Mouse (Mus musculus) testis, adult 2 months (tissue): ENCODE measurements at regions not wholly inside any gene's neighbourhood (a gene's known extent, or its start where the extent isn't known, plus 50 kb on each side); places are given as distances from the start of the nearest gene placed in this dataset.

Source experiments
- H3K27ac ChIP-seq: fragments of 200-500 bp; 2 replicates; pipeline ENCODE4 v1.5.1; 2012; ENCODE audit warnings: low read depth, low read length; ENCODE audit not compliant: control insufficient read depth, insufficient read depth
- H3K27me3 ChIP-seq: fragments of 200-500 bp; 2 replicates; pipeline ENCODE4 v1.6.1; 2012; ENCODE audit warnings: mild to moderate bottlenecking, low read length, moderate library complexity; ENCODE audit not compliant: control insufficient read depth, insufficient read depth
- H3K36me3 ChIP-seq: fragments of 200-500 bp; 2 replicates; pipeline ENCODE4 v1.6.1; 2012; ENCODE audit warnings: mild to moderate bottlenecking, low read length; ENCODE audit not compliant: control insufficient read depth, insufficient read depth
- H3K4me1 ChIP-seq: fragments of 200-500 bp; 2 replicates; pipeline ENCODE4 v1.6.1; 2012; ENCODE audit warnings: low read length; ENCODE audit not compliant: control insufficient read depth, insufficient read depth
- H3K4me3 ChIP-seq: fragments of 200-500 bp; 2 replicates; pipeline ENCODE4 v1.5.1; 2012; ENCODE audit warnings: low read depth, mild to moderate bottlenecking, low read length, moderate library complexity, mixed read lengths; ENCODE audit not compliant: control insufficient read depth
- CTCF ChIP-seq: fragments of 200-500 bp; IDR thresholded peaks from 2 replicates; pipeline ENCODE4 v1.5.1; 2012; ENCODE audit warnings: low read depth, mild to moderate bottlenecking, inconsistent platforms, low read length, moderate library complexity; ENCODE audit not compliant: control insufficient read depth, insufficient read depth, insufficient replicate concordance
- POLR2A ChIP-seq: fragments of 200-500 bp; IDR thresholded peaks from 2 replicates; pipeline ENCODE4 v1.6.1; 2012; ENCODE audit warnings: low read depth, mild to moderate bottlenecking, inconsistent platforms, low read length, moderate library complexity; ENCODE audit not compliant: control insufficient read depth

GRCm38 (mm10) chr2:174025181-174025870 is 50.8 kb upstream of the Stx16 start:
- no peaks in the 10 kb centered on the region for H3K36me3 ChIP-seq
- TF ChIP-seq POLR2A (no peak), CTCF (no peak)
- H3K27ac ChIP-seq: no peak overlapping the region
- no peaks in the 10 kb centered on the region for H3K4me1 ChIP-seq
- no peaks in the 10 kb centered on the region for H3K27me3 ChIP-seq
- H3K4me3 ChIP-seq: no peak overlapping the region
